Mouse (Mus musculus) heart, adult 11 months (tissue): Measurements from ENCODE around the gene Tcp11l1.
A peak's percentile ranks its signal among the peaks of the same experiment; 100 is the strongest.

Experiments used
- DNase-seq: peaks from one replicate; pipeline ENCODE4 v3.0.0; 2022

Gene Tcp11l1

DNA sequence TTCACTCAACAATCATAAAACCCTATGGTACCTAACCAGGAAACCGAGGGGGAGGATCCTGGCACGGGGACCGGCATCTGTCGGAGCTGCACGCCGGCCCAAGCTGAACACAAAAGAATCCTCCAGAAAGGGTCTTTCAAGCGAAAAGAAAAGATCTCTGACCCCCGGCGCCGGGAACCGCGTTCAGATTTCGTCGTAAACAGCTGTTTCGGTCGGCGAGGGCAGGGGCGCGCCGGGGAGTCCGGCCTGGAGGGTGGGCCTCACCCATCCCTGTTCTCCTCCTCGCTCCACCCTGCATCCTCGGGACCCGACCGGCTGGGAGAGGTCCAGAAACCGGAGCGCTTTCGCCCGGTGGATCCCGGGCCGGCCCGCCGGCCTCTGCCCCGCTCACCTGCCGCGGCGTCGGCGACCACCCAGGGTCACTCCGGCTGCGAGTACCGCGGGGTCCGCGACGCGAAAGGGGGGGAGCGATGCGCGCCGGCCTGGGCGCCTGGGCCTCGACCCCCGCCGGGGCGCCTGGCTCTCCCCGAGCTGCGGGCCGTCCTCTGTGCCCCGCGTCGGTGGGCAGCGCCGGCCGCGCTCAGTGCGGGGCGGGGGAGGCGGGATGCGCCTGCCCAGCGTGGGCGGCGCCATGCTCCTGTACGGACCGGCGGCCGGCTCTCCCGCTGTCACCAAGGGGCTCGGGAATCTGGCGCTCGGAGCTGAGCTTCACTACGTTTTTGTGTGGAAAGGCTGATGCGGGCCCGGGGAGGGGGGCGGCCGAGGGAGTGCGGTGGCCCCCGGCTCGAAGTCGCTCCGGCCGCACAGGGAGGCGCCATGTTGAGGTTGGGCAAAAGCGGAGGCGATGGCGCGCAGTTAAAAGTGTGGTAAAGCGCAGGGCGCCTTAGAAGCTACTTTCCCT, at the start of gene Tcp11l1:
Gene Tcp11l1 (minus strand): TSS at position 585 of the 901 bp plus-strand sequence.
- peak; percentile 96 for DNase-seq

DNA sequence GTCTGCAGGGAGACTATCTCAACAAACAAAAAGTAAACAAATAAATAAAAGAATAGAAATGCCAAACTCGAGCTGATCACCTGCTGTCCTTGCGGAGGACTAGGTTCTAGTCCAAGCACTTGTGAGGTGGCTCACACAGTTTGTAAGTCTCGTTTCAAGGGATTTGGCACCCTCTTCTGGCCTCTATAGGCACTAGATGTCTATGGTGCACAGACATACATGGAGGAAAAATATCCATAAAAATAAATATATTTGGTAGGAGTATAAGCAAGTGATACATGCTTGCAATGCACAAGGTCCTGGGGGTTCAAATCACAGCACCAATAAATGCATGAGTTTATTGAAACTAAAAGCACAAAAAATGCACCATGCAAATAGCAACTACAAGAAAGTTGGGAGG, 38.6 kb upstream of the Tcp11l1 start:
- peak; percentile 66 for DNase-seq

DNA sequence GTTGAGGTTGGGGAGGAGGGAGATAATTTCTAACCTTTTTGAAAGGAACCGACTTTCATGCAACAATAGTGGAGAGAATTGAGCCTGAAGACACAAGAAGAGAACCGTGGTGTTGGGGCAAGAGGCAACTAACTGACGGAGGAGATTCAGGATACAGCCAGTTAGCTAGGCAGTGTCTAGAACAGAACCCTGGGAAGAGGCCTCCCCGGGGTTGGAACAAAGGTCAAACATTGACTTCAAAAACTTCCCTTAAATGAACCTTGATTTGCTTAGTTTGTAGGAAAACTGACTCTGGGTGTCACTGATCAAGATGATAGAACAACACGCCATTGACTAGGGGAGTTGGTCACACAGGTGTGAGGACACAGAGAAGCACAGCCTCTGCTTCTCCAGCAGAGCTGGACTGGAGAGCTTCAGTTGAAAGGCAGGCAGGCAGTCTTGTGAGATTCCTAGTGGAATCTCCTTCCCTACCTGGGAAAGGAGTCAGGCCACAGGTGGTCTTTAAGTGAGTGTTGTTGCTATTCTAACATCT, 36.7 kb upstream of the Tcp11l1 start:
- DNase-seq = peak; percentile 31

DNA sequence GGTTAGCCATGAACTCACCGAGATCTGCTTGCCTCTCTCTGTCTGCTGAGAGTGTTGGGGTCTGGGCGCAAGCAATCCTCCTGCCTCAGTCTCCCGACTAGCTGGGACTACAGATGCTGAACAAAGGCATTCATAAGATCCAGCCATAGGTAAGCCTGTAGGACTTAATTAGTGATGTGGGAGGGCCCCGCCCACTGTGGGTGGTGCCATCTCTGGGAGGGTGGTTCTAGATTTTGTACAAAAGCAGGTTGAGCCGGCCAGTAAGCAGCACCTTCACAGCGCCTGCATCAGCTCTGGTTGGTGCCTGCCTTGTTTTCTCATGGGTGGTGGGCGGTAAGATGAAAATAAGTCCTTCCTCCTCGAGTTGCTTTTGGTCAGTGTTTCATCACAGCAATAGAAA, 34.3 kb upstream of the Tcp11l1 start:
- peak; percentile 81 for DNase-seq

DNA sequence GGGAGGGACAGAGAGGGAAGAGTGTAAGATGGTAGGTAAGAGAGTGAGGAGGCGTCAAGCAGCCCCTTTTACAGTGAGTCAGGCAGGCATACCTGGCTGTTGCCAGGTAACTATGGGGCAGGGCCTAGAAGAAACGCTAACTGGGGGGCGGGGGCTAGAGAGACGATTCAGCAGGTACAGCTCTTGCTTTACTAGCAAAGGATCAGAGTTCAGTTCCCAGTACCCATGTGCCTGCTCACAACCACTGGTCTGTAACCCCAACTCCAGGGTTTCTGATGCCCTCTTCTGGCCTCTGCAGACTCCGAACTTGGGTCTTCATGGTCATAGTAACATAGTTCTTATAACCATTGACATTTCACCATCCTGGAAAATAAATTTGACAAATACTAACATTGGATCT, 32.0 kb upstream of the Tcp11l1 start:
- DNase-seq = no peak

DNA sequence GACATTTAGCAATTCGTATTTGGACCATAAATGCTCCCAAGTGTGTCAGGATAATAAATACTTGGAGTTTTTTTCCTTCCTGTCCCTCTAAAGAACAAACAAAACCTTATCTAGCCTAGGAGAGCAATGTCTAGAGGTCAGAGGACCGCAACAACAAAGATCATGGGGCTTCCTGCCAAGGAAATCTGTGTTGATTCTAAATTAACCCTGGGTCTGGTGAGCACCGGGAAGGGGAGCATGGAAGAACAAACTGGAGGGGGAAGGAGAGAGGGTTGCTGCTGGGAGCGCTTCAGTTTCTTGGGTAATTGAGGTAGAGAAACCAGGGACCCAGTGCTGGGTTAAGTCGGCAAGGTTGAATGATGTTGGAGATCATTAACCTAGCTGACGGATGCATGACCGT, 31.2 kb upstream of the Tcp11l1 start:
- peak; percentile 64 for DNase-seq

DNA sequence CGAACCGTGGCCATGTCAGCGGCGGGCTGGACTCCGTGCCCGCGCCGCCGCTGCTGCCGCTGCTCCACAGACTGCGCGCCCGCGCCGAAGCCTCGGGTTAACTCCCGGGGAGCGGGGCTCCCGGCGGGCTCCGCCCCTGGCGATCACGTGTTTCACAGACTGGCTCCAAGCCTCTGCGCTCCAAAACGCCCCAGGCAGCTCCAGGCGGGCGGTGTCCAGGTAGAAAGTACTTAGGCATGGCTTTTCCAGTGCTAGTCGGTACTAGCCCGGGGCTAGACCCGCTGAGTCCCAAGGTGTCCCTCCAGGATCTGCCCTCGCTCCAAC, 30.7 kb upstream of the Tcp11l1 start, which contains the start of gene Depdc7:
Gene Depdc7 (minus strand): TSS at position 138 of the 324 bp plus-strand sequence.
- DNase-seq = peak; percentile 98

DNA sequence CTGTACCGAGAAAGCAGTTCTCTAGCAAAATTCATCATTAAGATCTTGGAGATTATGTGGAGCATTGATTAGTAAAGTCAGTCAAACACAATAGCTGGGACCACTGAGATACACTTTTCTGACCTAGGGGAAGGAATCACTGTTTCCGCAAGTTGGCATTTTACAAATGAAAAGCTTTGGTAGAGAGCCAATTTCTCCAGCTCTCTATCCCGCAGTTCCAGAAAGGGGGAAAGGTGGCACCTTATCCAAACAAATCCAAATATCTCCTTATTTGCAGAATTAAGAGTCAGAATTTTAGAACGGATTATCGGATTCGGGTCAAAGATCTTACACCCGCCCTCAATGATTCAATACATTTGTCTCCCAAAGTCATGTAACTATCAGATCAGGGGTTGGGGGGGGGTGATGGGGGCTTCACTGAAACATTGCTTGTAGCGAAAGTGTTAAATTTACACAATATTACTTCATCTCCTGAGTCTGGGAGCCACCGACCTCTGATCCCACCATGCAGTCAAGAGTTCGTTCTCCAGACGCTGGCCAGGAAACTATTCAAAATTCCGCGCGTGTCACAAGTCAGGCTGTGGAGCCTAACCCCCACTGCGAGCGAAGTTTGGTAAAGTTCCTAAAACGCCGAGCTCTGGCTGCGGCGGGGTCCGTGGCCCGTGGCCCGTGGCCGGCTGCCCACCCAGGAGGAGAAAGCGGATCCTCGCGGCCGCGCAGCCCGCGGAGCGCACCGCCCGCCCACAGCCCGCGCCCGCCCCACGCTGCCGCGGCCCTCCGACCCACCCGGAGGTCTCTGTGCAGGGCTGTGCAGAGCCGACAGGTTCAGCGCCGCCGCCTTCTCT, 30.1 kb upstream of the Tcp11l1 start:
- peak; percentile 59 for DNase-seq

DNA sequence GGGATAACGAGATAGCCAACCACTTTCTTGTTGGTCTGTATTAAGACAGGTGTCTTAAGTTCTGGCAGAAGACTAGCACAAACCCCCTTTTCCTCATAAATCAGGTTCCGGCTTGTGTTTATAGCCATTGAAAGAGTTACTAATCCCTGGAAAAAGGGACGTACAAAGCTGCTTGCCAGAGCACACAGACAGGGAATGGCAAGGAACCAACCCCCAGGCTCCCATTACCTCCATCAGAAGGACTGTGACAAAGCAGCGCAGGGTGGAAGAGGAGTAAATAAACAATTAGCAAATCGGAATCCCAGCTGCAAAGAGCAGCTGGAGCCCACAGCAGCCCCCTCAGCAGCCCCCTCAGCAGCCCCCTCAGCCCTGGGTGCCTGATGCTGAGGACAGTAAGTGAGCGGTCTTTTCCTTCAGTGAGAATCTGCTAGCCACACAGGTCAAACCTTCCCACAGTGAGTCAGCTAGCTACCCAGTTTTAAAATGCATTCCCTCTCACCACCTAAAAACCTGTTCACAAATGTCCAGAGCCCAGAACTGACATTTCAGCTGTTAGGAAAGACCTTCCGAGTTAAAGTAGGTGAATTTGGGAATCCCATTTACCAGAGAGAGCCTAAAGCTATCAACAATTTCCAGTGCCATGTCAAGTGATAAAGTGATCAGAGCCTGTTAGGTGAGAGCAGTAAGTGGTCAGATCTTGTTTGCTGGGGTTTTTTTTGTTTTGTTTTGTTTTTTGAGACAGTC, 29.2 kb upstream of the Tcp11l1 start:
- peak; percentile 39 for DNase-seq

DNA sequence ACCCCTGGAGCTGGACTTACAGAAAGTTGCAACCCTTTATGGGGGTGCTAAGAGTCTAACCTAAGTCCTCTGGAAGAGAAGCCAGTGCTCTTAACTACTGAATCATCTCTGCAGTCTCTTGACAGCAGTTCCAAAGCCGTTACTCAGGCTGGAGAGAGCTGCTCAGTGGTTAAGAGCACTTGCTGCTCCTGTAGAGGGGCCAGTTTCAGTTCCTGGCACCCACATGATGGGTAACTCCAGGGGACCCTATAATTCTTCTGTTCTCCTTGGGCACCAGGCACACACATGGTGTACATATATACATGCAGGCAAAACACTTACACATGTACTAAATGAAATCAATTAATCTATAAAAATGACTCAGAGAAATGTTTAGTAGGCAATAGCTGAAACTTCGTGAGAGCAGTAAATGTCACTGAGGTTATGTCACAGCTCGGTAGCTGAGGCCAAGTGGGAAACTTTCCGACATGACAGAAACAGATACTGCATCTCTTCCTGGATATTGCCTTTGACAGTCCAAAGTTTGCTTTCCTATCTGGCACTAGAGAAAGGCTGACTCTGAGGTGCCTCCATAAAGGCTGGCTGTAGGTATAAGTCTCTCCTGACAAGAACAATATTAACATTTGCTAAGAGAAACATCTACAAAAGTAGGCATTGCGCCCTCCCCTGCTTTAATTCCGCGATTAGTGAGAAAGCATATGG, 28.4 kb upstream of the Tcp11l1 start:
- peak; percentile 78 for DNase-seq

DNA sequence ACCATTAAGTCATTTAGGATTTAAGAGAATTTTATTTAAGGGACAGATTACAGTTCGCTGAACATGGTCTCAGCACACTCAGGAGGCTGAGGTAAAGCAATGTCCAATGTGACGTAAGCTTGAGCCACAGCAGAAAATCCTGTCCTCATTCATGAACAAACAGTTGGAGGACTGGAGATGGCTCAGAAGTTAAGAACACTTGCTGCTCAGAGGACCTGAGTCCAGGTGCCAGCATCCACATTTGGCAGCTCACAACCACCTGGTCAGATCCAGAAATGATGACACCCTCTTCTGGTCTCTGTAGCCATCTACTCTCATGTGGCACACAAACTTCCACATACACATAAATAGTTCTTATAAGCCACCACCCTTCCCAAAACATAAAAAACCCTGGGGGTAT, 27.7 kb upstream of the Tcp11l1 start:
- peak; percentile 52 for DNase-seq

DNA sequence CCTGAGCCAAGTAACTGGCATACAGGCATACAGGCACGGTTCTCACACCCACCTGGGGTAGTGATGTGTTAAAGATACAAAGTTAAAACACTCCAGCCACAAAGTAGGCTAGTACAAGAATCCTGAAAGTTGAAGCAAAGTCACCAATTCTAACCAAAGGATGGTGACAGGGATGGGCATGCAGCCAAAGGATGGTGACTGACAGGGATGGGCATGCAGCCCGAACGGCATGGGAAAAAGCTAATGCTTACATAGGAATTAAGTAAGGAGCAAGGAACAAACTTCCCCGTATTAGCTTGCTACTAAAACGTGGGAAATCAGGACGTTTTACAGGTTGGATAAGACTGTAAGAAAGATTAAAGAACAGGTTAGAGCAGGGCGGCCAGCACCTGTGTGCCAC, 24.3 kb upstream of the Tcp11l1 start:
- DNase-seq = peak; percentile 73

DNA sequence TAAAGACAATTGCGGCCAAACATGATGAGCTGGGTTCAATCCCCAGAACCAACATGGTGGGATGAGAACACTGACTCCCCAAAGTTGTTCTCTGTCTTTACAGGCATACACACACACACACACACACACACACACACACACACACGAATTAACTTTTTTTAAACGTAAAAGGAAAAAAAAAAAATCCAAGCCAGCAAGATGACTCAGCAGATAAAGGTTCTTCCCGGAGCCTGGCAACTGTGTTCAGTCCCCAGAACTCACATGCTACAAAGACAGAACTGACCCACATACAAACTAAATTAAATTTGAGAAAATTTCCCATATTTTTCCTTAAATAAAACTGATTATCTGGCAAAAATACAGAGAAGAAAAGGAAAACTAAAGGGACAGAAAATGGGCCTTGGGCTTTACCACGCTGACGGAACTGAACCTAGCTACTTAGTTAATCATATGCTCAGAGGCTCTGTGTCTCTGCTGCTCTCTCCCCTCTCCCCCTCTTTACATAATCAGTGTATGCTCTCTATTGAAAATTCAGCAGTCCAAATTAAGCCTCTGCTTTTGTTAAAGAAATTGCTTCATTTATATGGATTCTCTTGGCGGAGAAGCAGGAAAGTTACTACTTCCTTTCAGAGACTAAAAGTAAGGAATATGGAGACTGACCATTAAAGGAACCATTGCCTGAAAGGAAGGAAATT, 20.7 kb upstream of the Tcp11l1 start:
- DNase-seq = peak; percentile 11

DNA sequence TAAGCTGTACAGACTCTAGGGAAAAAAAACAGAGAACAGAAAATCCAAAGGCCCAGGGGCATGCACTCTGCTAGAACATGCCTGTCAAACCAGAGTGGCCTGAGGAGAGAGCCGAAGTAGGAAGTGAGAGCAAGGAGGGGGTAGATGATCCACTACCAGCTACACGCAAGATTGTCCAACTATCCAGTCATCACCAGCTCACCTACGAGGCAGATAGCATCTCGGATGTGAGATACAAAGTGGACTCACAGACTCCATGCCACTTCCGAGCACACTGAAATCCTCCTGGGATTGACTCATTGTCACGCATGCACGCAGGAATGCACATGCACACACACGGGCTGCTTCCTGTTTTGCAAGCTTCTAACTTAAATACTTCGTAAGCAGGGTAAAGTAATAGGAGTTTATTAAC, 20.1 kb upstream of the Tcp11l1 start:
- DNase-seq = peak; percentile 96

DNA sequence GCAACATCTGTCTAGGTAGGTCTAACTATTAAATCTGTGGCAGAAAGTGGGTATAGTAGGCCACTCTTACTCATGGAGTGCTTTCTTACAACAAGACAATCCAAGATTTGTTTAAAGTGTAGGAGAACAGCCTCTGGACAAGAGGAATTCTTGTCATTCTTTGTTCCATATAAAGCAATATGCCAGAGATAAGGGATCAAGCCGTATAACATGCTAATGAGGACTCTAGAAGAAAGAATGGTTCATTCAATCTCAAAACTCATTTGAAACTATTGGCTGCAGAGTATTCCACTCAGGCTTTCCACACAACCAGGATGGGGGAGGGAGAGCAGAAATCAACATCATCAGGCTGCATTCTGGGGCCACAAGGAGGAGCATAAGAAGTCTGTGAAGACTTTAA, 15.4 kb upstream of the Tcp11l1 start:
- no peak for DNase-seq

DNA sequence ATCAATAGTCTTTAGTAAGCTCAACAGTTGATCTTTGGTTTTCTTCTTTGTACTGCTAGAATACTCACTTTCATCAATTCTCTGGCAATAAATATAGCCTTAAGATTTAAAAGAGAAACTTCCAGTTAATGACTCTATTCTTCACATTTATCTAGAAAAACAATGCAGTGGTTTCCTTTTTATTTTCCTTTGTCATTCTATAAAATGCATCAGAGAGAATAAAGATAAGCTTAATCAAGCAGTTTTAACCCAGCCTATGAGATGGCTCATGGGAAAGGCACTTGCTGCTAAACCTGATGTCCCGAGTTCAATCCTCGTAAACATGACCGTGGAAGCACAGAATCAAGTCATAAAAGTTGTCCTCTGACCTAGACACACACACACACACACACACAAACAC, 10.1 kb upstream of the Tcp11l1 start:
- peak; percentile 7 for DNase-seq

DNA sequence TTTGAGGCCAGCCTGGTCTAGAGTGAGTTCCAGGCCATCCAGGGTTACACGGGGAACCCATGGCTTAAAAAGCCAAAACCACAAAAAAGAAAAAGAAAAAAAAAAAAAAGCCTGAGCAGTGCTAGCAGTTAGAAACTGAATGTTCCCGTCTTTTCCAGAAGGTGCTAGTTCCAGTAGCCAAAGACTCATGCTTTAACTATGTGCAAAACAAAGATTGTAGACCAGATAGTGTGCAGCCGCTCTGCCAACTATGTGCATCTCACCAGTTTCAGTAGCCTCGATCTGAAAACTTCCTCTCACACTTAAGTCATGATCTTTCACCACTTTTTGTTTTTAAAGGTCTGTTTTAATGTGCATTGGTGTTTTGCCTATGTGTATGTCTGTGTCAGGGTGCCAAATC, 5.9 kb upstream of the Tcp11l1 start:
- peak; percentile 62 for DNase-seq

DNA sequence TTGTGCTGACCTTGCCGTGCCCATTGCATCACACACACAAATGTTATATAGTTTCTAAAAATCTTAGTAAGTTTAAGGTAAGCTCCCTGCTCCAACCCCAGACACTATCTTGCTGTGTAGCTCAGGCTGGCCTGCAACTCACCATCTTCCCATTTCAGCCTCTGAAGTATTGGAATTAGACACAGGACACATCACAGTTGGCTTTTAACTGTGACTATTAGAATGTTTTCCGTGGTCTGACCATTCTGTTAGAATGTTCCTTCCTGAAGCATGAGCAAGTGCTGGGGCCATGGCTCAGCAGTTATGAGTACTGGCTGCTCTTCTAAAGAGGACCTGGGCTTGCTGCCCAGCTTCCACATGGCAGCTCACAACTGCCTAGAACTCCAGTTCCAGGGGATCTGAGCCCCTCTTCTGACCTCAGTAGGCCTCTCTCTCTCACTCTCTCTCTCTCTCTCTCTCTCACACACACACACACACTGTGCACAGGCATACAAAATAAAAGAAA, 5.3 kb upstream of the Tcp11l1 start:
- DNase-seq = peak; percentile 92

DNA sequence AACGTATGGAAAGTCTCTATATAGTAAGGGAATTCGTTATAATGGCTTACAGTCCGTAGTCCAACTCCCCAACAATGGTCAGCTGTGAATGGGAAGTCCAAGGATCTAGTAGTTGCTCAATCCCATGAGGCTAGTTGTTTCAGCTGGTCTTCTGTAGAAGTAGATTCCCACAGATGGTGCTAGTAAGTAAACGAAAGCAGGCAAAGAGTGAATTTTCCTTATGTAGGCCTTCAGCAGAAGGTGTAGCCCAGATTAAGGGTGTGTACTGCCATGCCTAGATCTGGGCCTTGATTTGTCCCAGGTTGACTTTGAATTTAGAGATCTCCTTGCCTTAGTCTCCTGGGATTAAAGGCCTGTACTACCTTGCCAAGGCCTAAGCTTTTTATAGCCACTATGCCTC, 4.3 kb upstream of the Tcp11l1 start, which contains the start of gene Pin1rt1:
Gene Pin1rt1 (minus strand): TSS at position 101 of the 400 bp plus-strand sequence.
- no peak for DNase-seq

DNA sequence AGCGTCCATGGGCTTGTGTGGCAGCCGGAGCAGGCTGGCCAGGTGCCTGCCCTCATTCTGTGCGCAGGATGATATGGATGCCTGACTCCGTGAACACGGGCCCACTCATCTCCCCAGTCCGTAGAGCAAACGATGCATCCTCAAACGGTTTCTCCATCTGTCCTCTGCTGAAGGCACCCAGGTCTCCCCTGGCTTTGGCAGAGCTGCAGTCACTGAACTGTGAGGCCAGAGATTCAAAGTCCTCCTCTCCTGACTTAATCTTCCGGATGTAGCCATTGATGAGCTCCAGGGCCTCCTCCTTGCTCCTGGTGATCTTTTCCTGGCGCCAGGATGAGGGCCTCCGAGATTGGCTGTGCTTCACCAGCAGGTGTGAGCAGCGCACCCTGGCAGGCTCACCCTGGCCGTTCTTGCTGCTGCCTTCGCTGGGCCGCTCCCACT, 2.3 kb upstream of the Tcp11l1 start:
- DNase-seq = peak; percentile 84

DNA sequence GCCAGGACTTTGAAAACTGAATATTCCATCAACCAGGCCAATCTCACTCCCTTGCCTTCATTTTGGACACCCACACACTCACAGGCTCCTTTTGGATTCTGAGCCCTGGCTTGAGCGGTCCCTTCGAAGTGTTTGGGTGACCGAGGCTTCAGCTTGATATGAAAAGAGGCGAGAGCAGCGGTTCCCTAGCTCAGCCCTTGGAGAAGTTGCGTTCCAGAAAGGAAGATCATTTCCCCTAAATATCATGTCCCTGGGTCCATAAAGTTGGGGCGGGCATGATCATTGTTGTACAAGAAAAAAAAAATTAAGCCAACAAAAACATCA, 479 bp upstream of the Tcp11l1 start:
- no peak for DNase-seq
